1 mouse cellular context compared by ENCODE assay signal in the genomic region with DNA sequence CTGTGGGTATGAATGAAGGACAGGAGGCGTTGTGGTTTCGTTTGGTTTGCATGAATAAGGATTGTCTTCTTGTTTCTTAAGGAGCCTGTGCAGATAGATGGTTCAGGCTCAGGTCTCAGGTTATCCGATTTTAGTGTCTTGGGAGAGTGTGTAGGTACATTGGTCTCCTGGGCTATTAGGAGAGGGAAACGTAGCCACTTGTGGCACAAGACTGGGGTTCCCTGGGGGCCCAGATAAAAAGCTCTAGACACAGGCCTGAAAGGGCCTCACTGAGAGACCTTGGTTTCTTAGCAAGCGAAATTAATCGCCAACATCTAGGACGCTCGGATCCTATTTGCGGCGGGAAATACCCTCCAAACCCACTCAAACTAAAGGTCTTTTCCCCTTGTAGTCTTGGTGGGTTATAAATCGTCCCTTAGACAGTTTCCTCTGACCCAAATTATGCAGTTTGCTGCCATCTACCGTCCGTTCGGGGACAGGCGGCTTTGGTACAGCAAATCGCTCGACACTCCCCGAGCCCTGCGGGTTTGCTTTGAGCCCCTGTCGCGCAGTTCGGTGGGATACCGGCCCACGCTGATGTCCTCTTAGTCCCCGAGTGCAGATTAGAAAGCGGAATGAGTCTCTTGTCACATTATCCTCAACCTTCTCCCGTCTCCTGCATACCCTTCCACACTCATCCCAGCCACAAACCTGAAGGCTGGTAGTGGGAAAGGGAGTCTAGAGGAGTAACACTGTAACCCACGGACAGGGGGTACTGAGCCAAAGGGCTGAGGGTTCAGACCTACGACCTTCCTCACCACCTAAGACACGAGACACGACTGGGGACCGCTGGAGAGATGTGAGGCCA.
TF ChIP-seq lines count a peak whose summit lies in the region.

No protein-coding gene starts in this region.

TF ChIP-seq in CH12.LX, 34 proteins besides CTCF, POLR2A, EP300 and RAD21:
- TF ChIP-seq MAFK (IDR thresholded peaks at IDR 0.05; ENCODE audit: insufficient replicate concordance, low read length) (no peak), KAT2A (IDR thresholded peaks at IDR 0.05; ENCODE audit: insufficient replicate concordance, low read length) (no peak), TBP (conservative IDR thresholded peaks at IDR 0.05; ENCODE audit: low read depth, low read length) (no peak), NRF1 (IDR thresholded peaks at IDR 0.05; ENCODE audit: low read depth, low read length) (no peak), PAX5 (IDR thresholded peaks at IDR 0.05; ENCODE audit: low read length) (no peak), UBTF (IDR thresholded peaks at IDR 0.05; ENCODE audit: low read depth, low read length) (no peak), JUN (IDR thresholded peaks at IDR 0.05; ENCODE audit: insufficient read depth, low read depth, low read length) (no peak), ZKSCAN1 (IDR thresholded peaks at IDR 0.05; ENCODE audit: borderline replicate concordance, low read depth, low read length) (no peak), CHD2 (IDR thresholded peaks at IDR 0.05; ENCODE audit: low read length) (no peak), SMC3 (IDR thresholded peaks at IDR 0.05; ENCODE audit: low read depth, low read length) (peak; percentile 70), MAZ (IDR thresholded peaks at IDR 0.05; ENCODE audit: low read depth, low read length) (0 out of 2 replicates have a peak, but pooled peaks have one; percentile 15), MYC (IDR thresholded peaks at IDR 0.05; ENCODE audit: low read depth, low read length) (peak; percentile 49; the same call in 1 of the 2 replicates), ZNF384 (IDR thresholded peaks at IDR 0.05; ENCODE audit: low read depth, low read length) (no peak), ETS1 (conservative IDR thresholded peaks at IDR 0.05; ENCODE audit: low read depth, low read length) (no peak), MAX (IDR thresholded peaks at IDR 0.05; ENCODE audit: low read length) (no peak), JUND (conservative IDR thresholded peaks at IDR 0.05; ENCODE audit: low read depth, low read length) (no peak), TCF12 (IDR thresholded peaks at IDR 0.05; ENCODE audit: low read depth, low read length) (peak; percentile 23; the same call in 1 of the 2 replicates), GABPA (IDR thresholded peaks at IDR 0.05; ENCODE audit: insufficient replicate concordance, low read depth, low read length) (no peak), ELF1 (IDR thresholded peaks at IDR 0.05; ENCODE audit: low read depth, low read length) (0 out of 2 replicates have a peak, but pooled peaks have one; percentile 28), NELFE (IDR thresholded peaks at IDR 0.05; ENCODE audit: low read depth, low read length) (no peak), IRF4 (IDR thresholded peaks at IDR 0.05; ENCODE audit: low read depth, low read length) (peak; percentile 61; the same call in 1 of the 2 replicates), USF2 (conservative IDR thresholded peaks at IDR 0.05; ENCODE audit: low read depth, low read length) (no peak), ZC3H11A (IDR thresholded peaks at IDR 0.05; ENCODE audit: low read depth, low read length) (no peak), BHLHE40 (IDR thresholded peaks at IDR 0.05; ENCODE audit: low read depth, low read length) (0 out of 2 replicates have a peak, but pooled peaks have one; percentile 1), MXI1 (IDR thresholded peaks at IDR 0.05; ENCODE audit: low read depth, low read length) (no peak; the same call in 1 of the 2 replicates), POLR2AphosphoS2 (IDR thresholded peaks at IDR 0.05; ENCODE audit: low read depth, low read length) (no peak), USF1 (IDR thresholded peaks at IDR 0.05; ENCODE audit: low read depth, low read length) (no peak)
